Mouse (Mus musculus): ENCODE data around the gene Ctsl. TPM values are rescaled to one million over a fixed set of nuclear protein-coding genes. Genes with fewer than 3 reads are reported as not detected.

The Ctsl gene
- 102 and 134 TPM in 2 replicates for polyA plus RNA-seq (2021; fragmentation: Nextera tagmentation)
- long read RNA-seq, experiment 1, transcript Ctsl-201 (8 exons, 1,971 nt): major isoform, 361 of 368 reads
- long read RNA-seq, experiment 1, partial matches to known transcripts: 4 of 368 reads
- long read RNA-seq, experiment 1, other reads (novel, unspliced or antisense): 3 of 368 reads
- long read RNA-seq, experiment 2, transcript Ctsl-201 (8 exons, 1,971 nt): major isoform, 178 of 202 reads
- long read RNA-seq, experiment 2, partial matches to known transcripts: 21 of 202 reads
- long read RNA-seq, experiment 2, other reads (novel, unspliced or antisense): 3 of 202 reads

DNA sequence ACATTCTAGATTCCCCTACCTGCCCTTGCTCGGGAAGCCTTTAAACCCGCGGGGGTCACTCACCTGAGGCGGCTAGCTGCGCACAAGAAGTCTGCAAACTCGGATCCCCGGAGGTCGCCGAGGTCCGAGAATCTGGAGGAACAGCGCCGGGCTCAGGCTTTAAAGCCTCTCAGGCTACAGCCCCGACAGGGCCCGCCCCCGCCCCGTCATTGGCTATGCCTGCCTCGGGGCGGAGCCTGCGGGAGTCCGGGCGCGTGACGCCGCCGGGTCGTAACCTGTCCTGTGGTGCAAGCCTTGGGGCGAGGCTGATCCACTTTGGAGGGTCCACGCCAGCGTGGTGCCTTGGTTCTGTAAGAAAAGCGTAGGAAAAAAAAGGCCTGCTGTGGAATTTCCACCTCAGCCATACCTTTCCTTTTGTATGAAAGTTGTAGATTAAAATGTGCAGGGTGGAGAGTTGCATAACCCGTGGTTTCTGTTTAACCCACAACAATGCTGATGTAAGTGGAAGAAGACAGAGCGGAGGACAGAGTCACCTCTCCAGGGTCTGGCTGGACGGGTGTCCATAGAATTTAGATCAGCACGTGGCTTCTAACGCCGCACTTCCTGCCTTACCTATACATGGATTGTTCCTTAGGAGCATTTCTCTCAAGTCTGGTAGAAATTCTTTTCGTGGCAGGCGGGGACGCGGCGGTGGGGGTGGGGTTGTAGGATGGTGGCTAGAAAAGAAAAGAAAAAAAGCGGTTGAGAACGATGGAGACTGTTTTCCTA is at the start of gene Ctsl:
TSS of gene Ctsl (minus strand) at position 718 of the 768 bp plus-strand sequence.

GRCm38 (mm10) chr13:64312024-64312915 is 58.4 kb downstream of the Ctsl start, which contains the start of gene Aaed1:
Aaed1 (minus strand) TSS chr13:64312710.

Other genes starting within 250 kb of the Ctsl start
- gene Slc35d2, start 241.5 kb downstream of the Ctsl start, polyA plus RNA-seq (2021; fragmentation: Nextera tagmentation): 0.85 and 1.8 TPM in 2 replicates
- 14.8 and 23.7 TPM in 2 replicates for gene Zfp367, start 217.7 kb downstream of the Ctsl start, polyA plus RNA-seq (2021; fragmentation: Nextera tagmentation)
- 38.8 and 254 TPM in 2 replicates for gene Habp4, start 209.1 kb downstream of the Ctsl start, polyA plus RNA-seq (2021; fragmentation: Nextera tagmentation)
- 1.4 and 1.5 TPM in 2 replicates for gene Cdc14b, start 95.6 kb downstream of the Ctsl start, polyA plus RNA-seq (2021; fragmentation: Nextera tagmentation)
- 23.9 and 24.9 TPM in 2 replicates for gene Aaed1, start 58.2 kb downstream of the Ctsl start, polyA plus RNA-seq (2021; fragmentation: Nextera tagmentation)
- 8.2 and 8.5 TPM in 2 replicates for gene Cdk20, start 61.4 kb upstream of the Ctsl start, polyA plus RNA-seq (2021; fragmentation: Nextera tagmentation)
- not detected in 2 replicates for gene Fam240b, start 126.9 kb upstream of the Ctsl start, polyA plus RNA-seq (2021; fragmentation: Nextera tagmentation)